Mouse (Mus musculus): ENCODE measurements around the gene Gm42906.

DNA sequence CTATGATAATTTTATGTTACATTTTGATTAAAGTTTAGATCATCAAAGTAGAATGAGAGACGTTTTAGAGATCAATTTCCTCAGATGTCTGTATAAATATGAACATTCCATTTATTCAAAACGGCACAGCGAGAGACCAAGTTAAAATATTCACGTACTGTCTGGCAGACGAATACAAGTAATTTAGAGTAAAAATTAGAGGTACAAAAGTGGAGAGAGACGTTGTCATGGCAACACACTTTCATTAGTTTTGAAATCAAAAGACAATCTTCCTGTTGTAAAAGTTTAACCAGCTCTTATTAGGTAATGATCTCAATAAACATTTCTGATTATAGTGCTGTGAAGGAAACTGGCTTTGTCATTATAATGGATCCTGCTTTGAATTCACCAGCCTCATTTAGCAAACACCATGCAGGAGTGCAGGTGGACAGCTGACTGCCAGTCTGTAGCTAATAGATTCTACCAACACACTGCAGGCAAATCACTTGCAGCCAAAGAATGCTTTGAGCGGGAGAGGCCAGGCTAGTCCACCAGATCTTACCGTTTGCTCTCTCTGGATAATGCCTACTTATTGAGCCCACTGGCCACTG is 22.6 kb downstream of the Gm42906 start:
- TF ChIP-seq POLR2A (IDR thresholded peaks at IDR 0.05; ENCODE audit: insufficient read depth, low read depth, low read length) (no peak), CTCF (IDR thresholded peaks at IDR 0.05; ENCODE audit: insufficient read depth, low read depth, low read length) (no peak)

Measured in olfactory bulb, adult 2 months (tissue).